Comparison of ENCODE assay signal across 27 mouse cellular contexts in the genomic region with DNA sequence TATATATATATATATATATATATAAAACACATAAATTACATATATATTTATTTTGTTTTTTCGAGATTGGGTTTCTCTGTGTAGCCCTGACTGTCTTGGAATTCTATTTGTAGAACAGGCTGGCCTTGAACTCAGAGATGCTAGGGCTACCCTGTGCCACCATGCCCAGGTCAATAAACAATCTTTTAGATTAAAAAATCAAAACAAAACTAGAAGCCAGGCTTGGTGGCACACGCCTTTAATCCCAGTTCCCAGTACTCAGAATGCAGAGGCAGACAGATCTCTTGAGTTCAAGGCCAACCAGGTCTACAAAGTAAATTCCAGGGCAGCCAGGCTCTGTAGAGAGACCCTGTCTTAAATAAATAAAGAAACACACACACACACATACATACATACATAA. TPM values are rescaled to one million over a fixed set of nuclear protein-coding genes. Genes with fewer than 3 reads are reported as not detected.
DNase-seq lines count a peak whose midpoint lies in the region; ATAC-seq and TF ChIP-seq lines count a peak whose summit lies in the region.
"Had no signal": no experiment of that assay in that cellular context is flagged by ENCODE, and none has a peak within 500 bp of the region (broad histone marks: within the 10 kb centered on the region; RNA-seq: fewer than 3 reads in every experiment).

No protein-coding gene starts in this region.

- H3K27me3 ChIP-seq in liver, embryonic 12.5 days (replicated peaks): no peaks in the 10 kb centered on the region
- H3K27me3 ChIP-seq in liver, postnatal 0 days (ENCODE audit: insufficient read depth, low read length): no peaks in the 10 kb centered on the region
- no peaks in the 10 kb centered on the region for H3K27me3 ChIP-seq in liver, embryonic 15.5 days
- no peaks in the 10 kb centered on the region for H3K27me3 ChIP-seq in forebrain, postnatal 0 days (ENCODE audit: insufficient read depth, low read length)
- H3K27me3 ChIP-seq: embryonic facial prominence, embryonic 13.5 days; embryonic facial prominence, embryonic 15.5 days; forebrain, embryonic 12.5 days; Patski had no signal

- H3K36me3 ChIP-seq in liver, embryonic 12.5 days: peaks cover 14% of the 10 kb centered on the region
- peaks cover under 1% of the 10 kb centered on the region; the same call in 1 of the 2 replicates for H3K36me3 ChIP-seq in liver, postnatal 0 days (replicated peaks; ENCODE audit: insufficient read depth, low read length)
- peaks cover 20% of the 10 kb centered on the region for H3K36me3 ChIP-seq in liver, embryonic 15.5 days (replicated peaks)
- H3K36me3 ChIP-seq in forebrain, postnatal 0 days (ENCODE audit: insufficient read depth): no peaks in the 10 kb centered on the region
- H3K36me3 ChIP-seq: embryonic facial prominence, embryonic 15.5 days had no signal

- TF ChIP-seq EP300 in liver, postnatal 0 days (IDR thresholded peaks at IDR 0.05; ENCODE audit: low read depth): no peak

- ATAC-seq in liver, embryonic 12.5 days: no peak
- no peak for ATAC-seq in liver, postnatal 0 days
- ATAC-seq in liver, embryonic 15.5 days (ENCODE audit: insufficient read depth): no peak
- ATAC-seq in forebrain, postnatal 0 days: no peak

- peak; percentile 74 for DNase-seq in heart, adult 11 months
- no peak for DNase-seq in heart, postnatal 14 days
- DNase-seq in liver, postnatal 0 days: no peak
- DNase-seq in liver: no peak
- DNase-seq in induced T-regulatory cell, adult 2 months (ENCODE audit: low read depth): peak; percentile 33
- DNase-seq in forebrain, postnatal 0 days: no peak
- DNase-seq: embryo, embryonic 11 days had no signal

- H3K4me3 ChIP-seq in liver, embryonic 12.5 days: no peak overlapping the region
- H3K4me3 ChIP-seq in liver, postnatal 0 days (ENCODE audit: low read depth, low read length): no peak overlapping the region
- no peak overlapping the region for H3K4me3 ChIP-seq in liver, embryonic 15.5 days (replicated peaks)
- no peak overlapping the region for H3K4me3 ChIP-seq in forebrain, postnatal 0 days (ENCODE audit: low read depth, low read length)

- H3K4me2 ChIP-seq in liver, embryonic 12.5 days: 0 out of 2 replicates have a peak overlapping the region, but pooled peaks have one; percentile 20
- no peak overlapping the region for H3K4me2 ChIP-seq in liver, postnatal 0 days (ENCODE audit: low read depth, low read length)
- peak overlapping the region; percentile 23; the same call in 1 of the 2 replicates for H3K4me2 ChIP-seq in liver, embryonic 15.5 days
- no peak overlapping the region for H3K4me2 ChIP-seq in forebrain, postnatal 0 days (ENCODE audit: low read depth)

- no peaks in the 10 kb centered on the region for H3K9me3 ChIP-seq in liver, embryonic 12.5 days (replicated peaks)
- H3K9me3 ChIP-seq in liver, postnatal 0 days (ENCODE audit: low read length): no peaks in the 10 kb centered on the region
- no peaks in the 10 kb centered on the region for H3K9me3 ChIP-seq in liver, embryonic 15.5 days (replicated peaks)
- no peaks in the 10 kb centered on the region for H3K9me3 ChIP-seq in forebrain, postnatal 0 days (ENCODE audit: low read length)
- H3K9me3 ChIP-seq: embryonic facial prominence, embryonic 13.5 days; embryonic facial prominence, embryonic 15.5 days; forebrain, embryonic 10.5 days; forebrain, embryonic 12.5 days had no signal

- intact Hi-C loops in heart, postnatal 14 days (cut with DNase I): no loop called here

- TF ChIP-seq CTCF in liver, postnatal 0 days (IDR thresholded peaks at IDR 0.05; ENCODE audit: low read depth): no peak
- TF ChIP-seq CTCF in forebrain, postnatal 0 days (IDR thresholded peaks at IDR 0.05; ENCODE audit: low read depth): no peak

- H3K27ac ChIP-seq in liver, embryonic 12.5 days: no peak overlapping the region
- no peak overlapping the region for H3K27ac ChIP-seq in liver, postnatal 0 days (ENCODE audit: low read depth)
- H3K27ac ChIP-seq in liver, embryonic 15.5 days (replicated peaks): no peak overlapping the region
- no peak overlapping the region for H3K27ac ChIP-seq in forebrain, postnatal 0 days (ENCODE audit: low read depth, low read length)
- H3K27ac ChIP-seq: embryonic facial prominence, embryonic 13.5 days; embryonic facial prominence, embryonic 15.5 days had no signal

- no peak overlapping the region for H3K9ac ChIP-seq in liver, embryonic 12.5 days
- no peak overlapping the region for H3K9ac ChIP-seq in liver, postnatal 0 days (replicated peaks)
- H3K9ac ChIP-seq in liver, embryonic 15.5 days: no peak overlapping the region
- H3K9ac ChIP-seq in forebrain, postnatal 0 days: no peak overlapping the region
- H3K9ac ChIP-seq: embryonic facial prominence, embryonic 13.5 days; embryonic facial prominence, embryonic 15.5 days; forebrain, embryonic 12.5 days had no signal

- WGBS in liver, embryonic 12.5 days (ENCODE audit: insufficient replicate concordance): 45% methylated on average over 2 of the region's 2 CpGs
- WGBS in liver, postnatal 0 days (ENCODE audit: insufficient replicate concordance): 48% methylated on average over 2 of the region's 2 CpGs
- 55% methylated on average over 2 of the region's 2 CpGs for WGBS in liver, embryonic 15.5 days (ENCODE audit: insufficient replicate concordance)
- 70% methylated on average over 2 of the region's 2 CpGs for WGBS in forebrain, postnatal 0 days

- peaks cover 24% of the 10 kb centered on the region for H3K4me1 ChIP-seq in liver, embryonic 12.5 days
- H3K4me1 ChIP-seq in liver, postnatal 0 days (ENCODE audit: insufficient read depth): peaks cover 10% of the 10 kb centered on the region
- peaks cover 32% of the 10 kb centered on the region for H3K4me1 ChIP-seq in liver, embryonic 15.5 days (replicated peaks)
- no peaks in the 10 kb centered on the region for H3K4me1 ChIP-seq in forebrain, postnatal 0 days (ENCODE audit: insufficient read depth)

RNA-seq across cellular contexts. Expression of a gene that starts 0.9 kb away (rescaled TPM):
- total RNA-seq in heart, postnatal 14 days (2021): 1 to 10 TPM; 4.1 to 5.8 TPM
- polyA plus RNA-seq in liver, embryonic 12.5 days (2016; fragmentation: Nextera tagmentation; extraction: Ambion mirVana): 4.8 and 6.0 TPM in 2 replicates
- 2.6 and 3.6 TPM in 2 replicates for polyA plus RNA-seq in liver, postnatal 0 days (2015; fragmentation: Nextera tagmentation; extraction: Ambion mirVana)
- polyA plus RNA-seq in liver, embryonic 15.5 days (2015; fragmentation: Nextera tagmentation; extraction: Ambion mirVana): 7.5 and 8.3 TPM in 2 replicates
- 4.3 and 4.7 TPM in 2 replicates for total RNA-seq in forebrain, postnatal 0 days (2014; rRNA removed)
- 1.3 and 1.4 TPM in 2 replicates for polyA plus RNA-seq in forebrain, postnatal 0 days (2015; fragmentation: Nextera tagmentation; extraction: Ambion mirVana)

RNA-seq across cellular contexts. Expression of a gene that starts 13.6 kb away (rescaled TPM):
- not detected for total RNA-seq in heart, postnatal 14 days (2021)
- 0.51 and 0.78 TPM in 2 replicates for polyA plus RNA-seq in liver, embryonic 12.5 days (2016; fragmentation: Nextera tagmentation; extraction: Ambion mirVana)
- 0.41 and 0.54 TPM in 2 replicates for polyA plus RNA-seq in liver, postnatal 0 days (2015; fragmentation: Nextera tagmentation; extraction: Ambion mirVana)
- polyA plus RNA-seq in liver, embryonic 15.5 days (2015; fragmentation: Nextera tagmentation; extraction: Ambion mirVana): 0.35 and 0.38 TPM in 2 replicates
- total RNA-seq in forebrain, postnatal 0 days (2014; rRNA removed): not detected in 2 replicates
- 1.9 and 2.0 TPM in 2 replicates for polyA plus RNA-seq in forebrain, postnatal 0 days (2015; fragmentation: Nextera tagmentation; extraction: Ambion mirVana)
- total RNA-seq: adrenal gland, adult 18-20 months; adrenal gland, adult 8-10 months; adrenal gland, postnatal 14 days; adrenal gland, postnatal 4 days had no signal
- polyA plus RNA-seq: C2C12; erythroblast, embryonic 14.5 days; forebrain, embryonic 12.5 days; forebrain, embryonic 14.5 days; Patski had no signal

RNA-seq across cellular contexts. Expression of a gene that starts 17.7 kb away (rescaled TPM):
- not detected for total RNA-seq in heart, postnatal 14 days (2021)
- not detected in 2 replicates for polyA plus RNA-seq in liver, embryonic 12.5 days (2016; fragmentation: Nextera tagmentation; extraction: Ambion mirVana)
- polyA plus RNA-seq in liver, postnatal 0 days (2015; fragmentation: Nextera tagmentation; extraction: Ambion mirVana): not detected in 2 replicates
- not detected in 2 replicates for polyA plus RNA-seq in liver, embryonic 15.5 days (2015; fragmentation: Nextera tagmentation; extraction: Ambion mirVana)
- total RNA-seq in forebrain, postnatal 0 days (2014; rRNA removed): not detected in 2 replicates
- not detected in 2 replicates for polyA plus RNA-seq in forebrain, postnatal 0 days (2015; fragmentation: Nextera tagmentation; extraction: Ambion mirVana)
- total RNA-seq: adrenal gland, adult 18-20 months; adrenal gland, adult 8-10 months; adrenal gland, postnatal 14 days; adrenal gland, postnatal 4 days; common myeloid progenitor, adult 5-6 weeks had no signal
- polyA plus RNA-seq: activated CD4-positive, CD25-positive, alpha-beta regulatory T cell, adult 4 months; brain, embryonic 14.5 days; C2C12; cerebellum, adult 2 months; embryonic facial prominence, embryonic 11.5 days; embryonic facial prominence, embryonic 13.5 days; embryonic facial prominence, embryonic 15.5 days; erythroblast, embryonic 14.5 days; forebrain, embryonic 10.5 days; forebrain, embryonic 12.5 days; forebrain, embryonic 14.5 days; forebrain, embryonic 16.5 days; Patski had no signal

RNA-seq across cellular contexts. Expression of a gene that starts 17.9 kb away (rescaled TPM):
- total RNA-seq in heart, postnatal 14 days (2021): 10 to 100 TPM; 11.3 to 13.7 TPM
- polyA plus RNA-seq in liver, embryonic 12.5 days (2016; fragmentation: Nextera tagmentation; extraction: Ambion mirVana): 33.4 and 37.1 TPM in 2 replicates
- 12.6 and 13.0 TPM in 2 replicates for polyA plus RNA-seq in liver, postnatal 0 days (2015; fragmentation: Nextera tagmentation; extraction: Ambion mirVana)
- 18.7 and 20.4 TPM in 2 replicates for polyA plus RNA-seq in liver, embryonic 15.5 days (2015; fragmentation: Nextera tagmentation; extraction: Ambion mirVana)
- 70.4 and 77.1 TPM in 2 replicates for total RNA-seq in forebrain, postnatal 0 days (2014; rRNA removed)
- 41.5 and 45.2 TPM in 2 replicates for polyA plus RNA-seq in forebrain, postnatal 0 days (2015; fragmentation: Nextera tagmentation; extraction: Ambion mirVana)

RNA-seq across cellular contexts. Expression of a gene that starts 24.3 kb away (rescaled TPM):
- total RNA-seq in heart, postnatal 14 days (2021): 100 to 1,000 TPM in 1 of 2 experiments, 10 to 100 TPM in 1; 92.8 to 100 TPM
- 29.4 and 30.1 TPM in 2 replicates for polyA plus RNA-seq in liver, embryonic 12.5 days (2016; fragmentation: Nextera tagmentation; extraction: Ambion mirVana)
- 47.0 and 47.9 TPM in 2 replicates for polyA plus RNA-seq in liver, postnatal 0 days (2015; fragmentation: Nextera tagmentation; extraction: Ambion mirVana)
- polyA plus RNA-seq in liver, embryonic 15.5 days (2015; fragmentation: Nextera tagmentation; extraction: Ambion mirVana): 33.3 and 35.7 TPM in 2 replicates
- total RNA-seq in forebrain, postnatal 0 days (2014; rRNA removed): 27.2 and 36.0 TPM in 2 replicates
- 25.0 and 26.2 TPM in 2 replicates for polyA plus RNA-seq in forebrain, postnatal 0 days (2015; fragmentation: Nextera tagmentation; extraction: Ambion mirVana)

Comparison
In these comparisons a context has a peak if more than half of its experiments do, and no peak if none do; other contexts are left out.
1. DNase-seq: peak in heart, adult 11 months (single experiment) and induced T-regulatory cell, adult 2 months (single experiment); none in heart, postnatal 14 days (0 of 2), liver, postnatal 0 days (single experiment), liver (single experiment) and forebrain, postnatal 0 days (single experiment).
2. H3K4me2 ChIP-seq: peak in liver, embryonic 12.5 days (single experiment) and liver, embryonic 15.5 days (single experiment); none in liver, postnatal 0 days (single experiment) and forebrain, postnatal 0 days (single experiment).